Mouse (Mus musculus) heart, postnatal 4 days (tissue): Measurements from ENCODE around the gene Vat1. TPM values are rescaled to one million over a fixed set of nuclear protein-coding genes. Genes with fewer than 3 reads are reported as not detected.
"Not testable (repeated sequence)": the region's sequence is repeated elsewhere in the genome, so short reads cannot be mapped to it uniquely, and the experiment has no call there.

Experiments used
- DNase-seq: peaks from one replicate; pipeline ENCODE4 v3.0.0; 2021
- total RNA-seq, 2 experiments: library from RNA; stranded (reverse); gene quantifications; 2 replicates each; pipeline ENCODE4 v1.2.3; 2021

Vat1 gene
- total RNA-seq, result 10 to 100 TPM; 59.5 to 60.4 TPM

- DNase-seq, result peak; percentile 76
These were observed at the start of gene Vat1 for GRCm38 (mm10) chr11:101465869-101466551. Vat1 (minus strand) TSS chr11:101466230.

- DNase-seq, result no peak
These were observed 41.1 kb upstream of the Vat1 start for GRCm38 (mm10) chr11:101507090-101507489.

- no peak for DNase-seq
These were observed 40.3 kb upstream of the Vat1 start for GRCm38 (mm10) chr11:101506269-101506780.

- no peak for DNase-seq
These were observed 20.1 kb upstream of the Vat1 start for GRCm38 (mm10) chr11:101486126-101486525.

- no peak for DNase-seq
These were observed 19.5 kb upstream of the Vat1 start for GRCm38 (mm10) chr11:101485509-101486028.

- no peak for DNase-seq
These were observed 18.8 kb upstream of the Vat1 start for GRCm38 (mm10) chr11:101484814-101485213.

GRCm38 (mm10) chr11:101484245-101484644, 18.2 kb upstream of the Vat1 start:
- DNase-seq, result no peak

GRCm38 (mm10) chr11:101483804-101484203, 17.8 kb upstream of the Vat1 start:
- no peak for DNase-seq

- DNase-seq, result no peak
These were observed 14.9 kb upstream of the Vat1 start for GRCm38 (mm10) chr11:101480912-101481311.

- DNase-seq, result no peak
These were observed 13.2 kb upstream of the Vat1 start for GRCm38 (mm10) chr11:101479171-101479635.

GRCm38 (mm10) chr11:101477552-101478211, 11.7 kb upstream of the Vat1 start:
- DNase-seq, result no peak

GRCm38 (mm10) chr11:101477194-101477551, 11.1 kb upstream of the Vat1 start:
- DNase-seq, result no peak

- not testable (repeated sequence) for DNase-seq
These were observed 10.3 kb upstream of the Vat1 start for GRCm38 (mm10) chr11:101476361-101476760.

GRCm38 (mm10) chr11:101474298-101474697, 8.3 kb upstream of the Vat1 start:
- DNase-seq, result no peak

- DNase-seq, result not testable (repeated sequence)
These were observed 7.7 kb upstream of the Vat1 start for GRCm38 (mm10) chr11:101473686-101474085.

- DNase-seq, result no peak
These were observed 6.3 kb upstream of the Vat1 start for GRCm38 (mm10) chr11:101472336-101472735.

- DNase-seq, result no peak
These were observed 5.9 kb upstream of the Vat1 start for GRCm38 (mm10) chr11:101471926-101472325.

- DNase-seq, result no peak
These were observed 4.2 kb upstream of the Vat1 start for GRCm38 (mm10) chr11:101470206-101470605.

- no peak for DNase-seq
These were observed 3.1 kb upstream of the Vat1 start for GRCm38 (mm10) chr11:101469155-101469554.

GRCm38 (mm10) chr11:101468731-101469130, 2.7 kb upstream of the Vat1 start:
- no peak for DNase-seq

- DNase-seq, result no peak
These were observed 2.2 kb upstream of the Vat1 start for GRCm38 (mm10) chr11:101468263-101468688.

- DNase-seq, result peak; percentile 72
These were observed 1.6 kb upstream of the Vat1 start for GRCm38 (mm10) chr11:101467477-101468262.

- DNase-seq, result not testable (repeated sequence)
These were observed 521 bp upstream of the Vat1 start for GRCm38 (mm10) chr11:101466552-101466950.
